Mouse (Mus musculus) gastrocnemius, postnatal 36 days (tissue): Measurements from ENCODE around the gene Olfr750. TPM values are rescaled to one million over a fixed set of nuclear protein-coding genes. Genes with fewer than 3 reads are reported as not detected.

Source experiments
- DNase-seq, 2 experiments: peaks; one replicate each; pipeline ENCODE4 v3.0.0; 2022
- intact Hi-C: fragments of 180-260 bp; cut with DNase I; formaldehyde crosslinking; loops from one replicate; pipeline ENCODE4 v1.15.1; 2025
- total RNA-seq, 2 experiments: library from RNA; stranded (reverse); gene quantifications; 2 replicates each; pipeline ENCODE4 v1.2.3; 2021

Gene Olfr750
- total RNA-seq, 2 experiments from 2014 or later = not detected

DNA sequence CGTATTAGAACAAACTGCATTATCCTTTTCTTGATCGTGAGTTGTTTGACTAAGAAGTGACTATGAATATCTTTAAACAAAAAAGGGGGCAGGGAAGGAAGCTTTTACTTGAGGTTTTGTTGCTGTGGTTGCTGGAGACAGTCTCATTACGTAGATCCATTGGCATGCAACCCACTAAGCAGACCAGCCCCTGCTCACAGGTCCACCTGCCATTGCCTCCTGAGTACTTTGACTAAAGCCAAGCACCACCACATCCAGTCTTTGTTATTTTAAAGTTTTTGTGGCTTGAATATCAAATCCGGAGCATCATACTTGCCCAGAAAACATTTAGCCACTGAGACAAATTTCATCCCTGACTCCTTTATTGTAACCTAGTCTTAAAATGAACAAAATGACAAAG lies 38.0 kb downstream of the Olfr750 start:
- DNase-seq = no peak
- intact Hi-C loops = no loop called here

DNA sequence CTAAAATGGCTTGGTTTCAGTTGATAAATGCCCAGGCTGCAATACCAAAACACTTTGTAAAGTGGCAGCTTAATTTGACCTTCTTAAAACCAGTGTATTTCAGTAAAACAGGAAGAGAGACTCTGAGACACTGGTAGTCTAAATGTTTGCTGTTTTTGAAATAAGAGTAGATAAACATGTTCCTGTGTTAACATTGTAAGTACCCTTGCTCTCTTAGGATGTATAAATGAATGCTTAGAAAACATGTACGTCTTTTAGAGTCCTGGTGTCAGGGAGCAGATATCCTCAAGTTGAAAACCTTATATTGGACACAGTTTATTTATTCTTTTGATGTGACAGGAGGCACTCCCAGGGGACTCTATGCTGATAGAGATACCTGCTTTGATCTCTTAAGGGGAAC lies 39.0 kb downstream of the Olfr750 start:
- intact Hi-C loops = no loop called here
- DNase-seq = no peak

DNA sequence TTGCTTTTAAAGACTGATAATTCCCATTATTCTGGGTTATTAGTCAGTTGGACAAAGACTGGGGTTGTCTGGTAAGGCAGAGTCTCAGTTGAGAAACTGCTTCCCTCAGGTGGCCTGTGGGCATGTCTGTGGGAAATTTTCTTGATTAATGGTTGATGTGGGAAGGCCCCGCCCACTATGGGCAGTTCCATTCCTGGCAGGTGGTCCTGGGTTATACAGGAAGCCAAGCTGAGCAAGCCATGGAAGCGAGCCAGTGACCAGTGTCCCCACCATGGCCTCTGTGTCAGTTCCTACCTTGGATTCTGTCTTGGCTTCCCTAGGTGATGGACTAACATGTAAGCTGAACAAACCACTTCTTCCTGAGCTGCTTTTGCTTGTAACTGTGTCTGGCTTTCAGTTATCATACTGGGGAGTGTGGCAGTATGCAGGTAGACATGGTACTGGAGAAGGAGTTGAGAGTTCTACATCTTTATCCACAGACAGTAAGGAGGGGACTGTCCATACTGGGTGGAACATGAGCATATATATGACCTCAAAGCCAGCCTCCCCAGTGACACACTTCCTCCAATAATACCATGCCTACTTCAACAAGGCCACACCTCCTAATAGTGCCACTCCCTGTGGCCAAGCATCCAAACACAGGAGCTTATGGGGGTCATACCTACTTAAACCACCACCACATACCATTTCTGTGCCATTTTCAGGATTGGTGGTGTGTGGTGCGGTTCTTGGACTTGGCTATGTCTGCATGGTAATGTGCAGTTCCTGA lies 46.7 kb downstream of the Olfr750 start:
- no peak for DNase-seq
- intact Hi-C loops = loop anchor here (2.0 to 5.0 kb wide), 2 partner anchors 35 to 70 kb away; no protein-coding TSS in a partner anchor

DNA sequence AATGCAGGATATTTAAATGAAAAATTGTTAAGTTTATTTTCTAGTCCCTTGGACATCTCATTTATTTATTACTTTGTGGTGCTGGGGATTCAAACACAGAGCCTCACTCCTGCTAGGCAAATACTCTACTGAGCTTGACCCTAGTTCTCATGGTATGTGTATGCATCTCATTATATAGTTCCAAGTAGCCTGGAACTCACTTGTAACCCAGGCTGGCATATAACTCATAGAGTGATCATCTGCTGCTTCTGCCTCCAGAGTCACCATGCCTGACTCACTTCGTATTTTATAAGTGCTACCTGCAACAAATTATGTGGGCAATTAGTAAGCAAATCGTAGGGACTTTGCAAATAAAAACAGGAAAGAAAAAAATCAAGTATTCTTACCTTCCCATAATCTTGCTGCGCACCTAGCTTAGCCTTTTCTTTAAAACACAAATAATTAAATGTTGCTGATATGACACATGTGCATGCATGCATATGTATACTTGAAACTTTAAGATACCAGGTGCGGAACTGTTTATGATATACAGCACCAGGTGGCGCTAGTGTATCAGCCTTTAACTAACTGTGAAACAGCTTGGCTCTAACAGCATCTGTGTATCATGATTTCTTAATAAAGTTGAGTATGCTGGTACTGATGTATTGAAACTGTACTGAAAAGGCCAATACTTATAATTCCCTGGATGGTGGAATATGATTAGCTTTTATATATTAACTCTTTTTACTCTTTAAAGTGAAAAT lies 47.7 kb downstream of the Olfr750 start:
- intact Hi-C loops = loop anchor here (2.0 to 5.0 kb wide), 2 partner anchors 36 to 71 kb away; no protein-coding TSS in a partner anchor
- peak in 1 of 2 experiments; percentile 29 for DNase-seq

DNA sequence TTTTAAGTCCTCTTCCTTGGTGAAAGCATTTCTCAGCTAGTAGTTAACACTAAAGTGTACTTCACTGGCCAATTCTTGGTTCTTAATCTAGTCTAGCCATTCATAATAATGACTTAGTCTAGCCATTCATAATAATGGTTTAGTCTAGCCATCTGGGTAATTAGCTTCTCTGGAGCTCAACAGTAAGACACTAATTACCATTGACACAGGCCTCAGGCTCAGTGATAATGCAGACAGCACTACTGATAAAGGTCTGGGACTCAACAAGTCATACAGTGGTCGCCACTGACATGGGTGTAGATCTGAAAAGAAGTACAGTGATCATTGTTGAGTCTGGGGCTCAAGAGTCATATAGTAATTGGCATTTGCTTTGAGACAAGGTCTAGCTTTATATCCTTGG lies 49.4 kb downstream of the Olfr750 start:
- DNase-seq = no peak
- intact Hi-C loops = loop anchor here (5.0 kb wide), 1 partner anchor 72 kb away; no protein-coding TSS in a partner anchor

- intact Hi-C loops = no loop called here
- no peak for DNase-seq
These were observed 50.8 kb downstream of the Olfr750 start for GRCm38 (mm10) chr14:51023457-51023856.

- intact Hi-C loops = no loop called here
- DNase-seq = peak in 1 of 2 experiments; percentile 34
These were observed 57.0 kb downstream of the Olfr750 start for GRCm38 (mm10) chr14:51017256-51017655.

Other genes with a start within 250 kb of the Olfr750 start
- gene Tep1, start 203.9 kb downstream of the Olfr750 start, total RNA-seq = 1 to 10 TPM; 6.6 to 8.8 TPM
- 100 to 1,000 TPM; 100 to 136 TPM for gene Klhl33, start 176.9 kb downstream of the Olfr750 start, total RNA-seq
- 10 to 100 TPM; 38.3 to 46.7 TPM for gene Osgep, start 149.5 kb downstream of the Olfr750 start, total RNA-seq
- gene Apex1, start 149.5 kb downstream of the Olfr750 start, total RNA-seq = 10 to 100 TPM; 26.9 to 28.6 TPM
- 10 to 100 TPM; 12.4 to 15.4 TPM for gene Pip4p1, start 143.6 kb downstream of the Olfr750 start, total RNA-seq
- gene Pnp, start 143.4 kb downstream of the Olfr750 start, total RNA-seq = 1 to 10 TPM; 3.9 to 4.3 TPM
- gene Gm49342, start 129.9 kb downstream of the Olfr750 start, total RNA-seq = 1 to 10 TPM; 2.4 to 5.2 TPM
- under 1 TPM in 1 of 2 experiments, not detected in 1; 0.41 TPM for gene Pnp2, start 118.4 kb downstream of the Olfr750 start, total RNA-seq
- gene Rnase10, start 66.7 kb downstream of the Olfr750 start, total RNA-seq = not detected
- gene Rnase9, start 32.6 kb downstream of the Olfr750 start, total RNA-seq = not detected
- gene Rnase11, start 24.3 kb downstream of the Olfr750 start, total RNA-seq = not detected
- gene Rnase12, start 16.8 kb downstream of the Olfr750 start, total RNA-seq = not detected
- gene Rnase4, start 16.6 kb upstream of the Olfr750 start, total RNA-seq = 10 to 100 TPM; 30.2 to 30.3 TPM
- 1 to 10 TPM; 3.1 TPM for gene Ang, start 16.7 kb upstream of the Olfr750 start, total RNA-seq
- gene Eddm3b, start 40.0 kb upstream of the Olfr750 start, total RNA-seq = not detected
- gene Rnase6, start 49.5 kb upstream of the Olfr750 start, total RNA-seq = under 1 TPM in 1 of 2 experiments, not detected in 1; 0.22 TPM
- not detected for gene Rnase1, start 72.3 kb upstream of the Olfr750 start, total RNA-seq
- not detected for gene Rnase2b, start 87.8 kb upstream of the Olfr750 start, total RNA-seq
- not detected for gene Ang2, start 124.7 kb upstream of the Olfr750 start, total RNA-seq
- not detected for gene Ear14, start 129.0 kb upstream of the Olfr750 start, total RNA-seq
- gene Rnase2a, start 181.7 kb upstream of the Olfr750 start, total RNA-seq = 1 to 10 TPM in 1 of 2 experiments, under 1 TPM in 1; 0.94 to 1.7 TPM